Mouse (Mus musculus) midbrain, postnatal 0 days (tissue): ENCODE measurements around the gene Ccdc142. TPM values are rescaled to one million over a fixed set of nuclear protein-coding genes. Genes with fewer than 3 reads are reported as not detected.

Source experiments
- ATAC-seq: fragments of 200-750 bp; cut with Nextera tagmentation; 2 replicates; pipeline ENCODE4 v1.8.0; 2017; ENCODE audit warnings: moderate number of reproducible peaks, mild to moderate bottlenecking, moderate TSS enrichment, moderate library complexity; ENCODE audit not compliant: low FRiP score
- DNase-seq: peaks from one replicate; pipeline ENCODE4 v3.0.0-alpha.2; 2015; ENCODE audit warnings: low spot score
- H3K27ac ChIP-seq: fragments of 300-500 bp; sonication (generic); 2 replicates; pipeline ENCODE4 v1.5.1; 2014; ENCODE audit warnings: low read depth, mild to moderate bottlenecking, low read length, mixed read lengths
- H3K27me3 ChIP-seq: fragments of 300-500 bp; sonication (generic); 2 replicates; pipeline ENCODE4 v1.6.1; 2014; ENCODE audit warnings: low read length, control low read depth, mixed read lengths; ENCODE audit not compliant: insufficient read depth
- H3K36me3 ChIP-seq: fragments of 300-500 bp; sonication (generic); 2 replicates; pipeline ENCODE4 v1.6.1; 2014; ENCODE audit warnings: low read length, control low read depth, mixed read lengths; ENCODE audit not compliant: insufficient read depth
- H3K4me1 ChIP-seq: fragments of 300-500 bp; sonication (generic); 2 replicates; pipeline ENCODE4 v1.6.1; 2014; ENCODE audit warnings: mild to moderate bottlenecking, control low read depth, antibody characterized with exemption, low read length, mixed read lengths; ENCODE audit not compliant: insufficient read depth
- H3K4me2 ChIP-seq: fragments of 300-500 bp; sonication (generic); 2 replicates; pipeline ENCODE4 v1.6.1; 2014; ENCODE audit warnings: low read depth, mild to moderate bottlenecking, low read length, mixed read lengths; ENCODE audit not compliant: poor library complexity, severe bottlenecking
- H3K4me3 ChIP-seq: fragments of 300-500 bp; sonication (generic); 2 replicates; pipeline ENCODE4 v1.5.1; 2014; ENCODE audit warnings: low read depth, mild to moderate bottlenecking, low read length, moderate library complexity
- H3K9ac ChIP-seq: fragments of 300-500 bp; sonication (generic); replicated peaks from 2 replicates; pipeline ENCODE4 v1.6.1; 2014; ENCODE audit warnings: mild to moderate bottlenecking, low read length, moderate library complexity, mixed read lengths; ENCODE audit not compliant: poor library complexity, severe bottlenecking
- H3K9me3 ChIP-seq: fragments of 300-500 bp; sonication (generic); 2 replicates; pipeline ENCODE4 v1.6.1; 2016; ENCODE audit warnings: low read length, control low read depth
- CTCF ChIP-seq: IDR thresholded peaks from 2 replicates; pipeline ENCODE4 v1.5.1; 2016; ENCODE audit warnings: antibody characterized with exemption, mild to moderate bottlenecking
- WGBS: fragments of 180-500 bp; shearing (Covaris S2); extraction: QIAGEN DNeasy Blood & Tissue Kit; methylation state at CpG from one replicate; pipeline ENCODE4 v1.1.7; 2014; 5-methylcytosine and 5-hydroxymethylcytosine counted together
- polyA plus RNA-seq: library from polyadenylated mRNA; unstranded; fragments of >200 nt; fragmentation: Nextera tagmentation; extraction: Ambion mirVana; gene quantifications from 2 replicates; pipeline ENCODE4 v1.2.1, GENCODE M21; 2015
- total RNA-seq: library from RNA; depleted of rRNA; stranded (reverse); fragments of >200 nt; gene quantifications from 2 replicates; pipeline ENCODE4 v1.2.3, GENCODE M21; 2014

The Ccdc142 gene
- total and polyA plus RNA-seq, 2 experiments from 2014 or later = 6.0 to 13.6 TPM

DNA sequence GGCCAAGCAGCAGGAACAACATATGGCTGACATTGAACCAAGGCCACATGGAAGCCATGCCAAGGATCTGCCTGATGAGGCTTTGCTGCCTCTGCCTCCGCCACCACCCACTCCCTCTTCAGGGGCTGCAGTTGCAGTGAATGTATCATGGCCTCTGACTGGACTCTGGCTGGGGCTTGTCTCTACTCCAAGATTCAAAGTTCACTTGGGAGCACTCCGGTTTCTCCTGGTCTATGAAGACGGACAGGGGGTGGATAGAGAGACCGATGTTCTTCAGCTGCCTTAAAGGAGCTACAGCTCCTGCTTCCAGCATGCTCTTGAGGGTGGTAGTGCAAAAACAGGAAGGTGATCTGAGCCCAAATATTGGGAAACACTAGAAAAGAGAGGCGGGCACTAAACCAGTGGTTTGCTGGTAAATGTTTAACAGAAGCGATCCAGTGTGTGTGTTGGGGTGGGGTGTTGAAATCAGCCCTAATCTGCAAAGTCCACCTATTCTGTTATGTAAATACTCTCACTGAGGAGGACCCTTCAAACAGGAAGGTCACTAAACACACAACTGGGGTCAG is 30.2 kb downstream of the Ccdc142 start:
- ATAC-seq (no peak), DNase-seq (no peak)
- no peak overlapping the region for H3K4me3 ChIP-seq
- TF ChIP-seq CTCF = no peak
- no peaks in the 10 kb centered on the region for H3K9me3 ChIP-seq
- no peaks in the 10 kb centered on the region for H3K4me1 ChIP-seq
- no peak overlapping the region for H3K4me2 ChIP-seq
- no peaks in the 10 kb centered on the region; the same call in 1 of the 2 replicates for H3K27me3 ChIP-seq
- WGBS = 76% methylated on average over 6 of the region's 6 CpGs
- no peak overlapping the region for H3K27ac ChIP-seq
- no peak overlapping the region for H3K9ac ChIP-seq
- no peaks in the 10 kb centered on the region for H3K36me3 ChIP-seq

DNA sequence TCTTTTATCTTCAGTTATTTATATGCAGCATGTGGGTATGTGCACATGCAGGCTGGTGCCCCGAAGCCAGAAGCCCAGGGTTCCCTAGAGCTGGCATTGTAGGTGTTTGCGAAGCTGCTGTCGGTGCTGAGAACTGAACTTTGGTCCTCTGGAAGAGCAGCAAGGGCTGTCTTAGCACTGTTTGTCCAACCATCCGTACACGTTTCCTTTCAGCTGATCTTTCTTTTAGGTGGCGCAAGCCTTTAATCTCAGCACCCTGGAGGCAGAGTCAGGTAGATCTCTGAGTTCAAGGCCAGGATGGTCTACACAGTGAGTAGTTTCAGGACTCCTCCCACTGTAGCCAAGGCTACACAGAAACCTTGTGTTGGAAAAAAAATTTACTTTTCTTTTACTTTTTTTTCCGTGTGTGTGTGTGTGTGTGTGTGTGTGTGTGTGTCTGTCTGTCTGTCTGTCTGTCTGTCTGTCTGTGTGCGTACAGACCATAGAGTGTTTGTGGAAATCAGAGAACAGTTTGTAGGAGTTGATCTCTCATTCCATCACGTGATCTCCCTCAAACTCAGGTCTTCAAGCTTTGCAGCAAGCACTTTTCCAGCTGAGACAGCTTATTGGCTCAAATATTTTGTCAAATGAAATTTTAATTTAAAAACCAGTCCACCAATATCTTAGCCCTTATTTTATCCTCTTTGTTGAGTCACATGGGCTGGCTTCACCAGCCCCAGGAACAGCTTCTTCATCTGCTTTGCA is 30.9 kb downstream of the Ccdc142 start:
- H3K27me3 ChIP-seq = peaks cover 4% of the 10 kb centered on the region
- H3K4me1 ChIP-seq = no peaks in the 10 kb centered on the region
- no peak for DNase-seq
- H3K9ac ChIP-seq = no peak overlapping the region
- no peaks in the 10 kb centered on the region for H3K9me3 ChIP-seq
- H3K4me3 ChIP-seq = no peak overlapping the region
- ATAC-seq = no peak
- H3K27ac ChIP-seq = no peak overlapping the region
- TF ChIP-seq CTCF = no peak
- H3K36me3 ChIP-seq = no peaks in the 10 kb centered on the region
- H3K4me2 ChIP-seq = no peak overlapping the region
- 87% methylated on average over 9 of the region's 9 CpGs for WGBS

GRCm38 (mm10) chr6:83134226-83134625 is 32.8 kb downstream of the Ccdc142 start:
- no peak for ATAC-seq
- Histone ChIP-seq H3K27ac (no peak overlapping the region), H3K4me1 (no peaks in the 10 kb centered on the region), H3K36me3 (no peaks in the 10 kb centered on the region), H3K9ac (no peak overlapping the region), H3K4me2 (no peak overlapping the region), H3K9me3 (no peaks in the 10 kb centered on the region), H3K4me3 (no peak overlapping the region), H3K27me3 (peaks cover 7% of the 10 kb centered on the region)
- DNase-seq = no peak
- no peak for TF ChIP-seq CTCF
- 81% methylated on average over 3 of the region's 3 CpGs for WGBS

GRCm38 (mm10) chr6:83134951-83135513 is 33.6 kb downstream of the Ccdc142 start, which contains the start of gene Rtkn:
Gene Rtkn, plus strand, starts transcription at chr6:83135463.
- no peak for TF ChIP-seq CTCF
- no peaks in the 10 kb centered on the region for H3K36me3 ChIP-seq
- 58% methylated on average over 7 of the region's 7 CpGs for WGBS
- H3K9me3 ChIP-seq = no peaks in the 10 kb centered on the region
- no peak for ATAC-seq
- H3K4me3 ChIP-seq = peak within 1 kb of the TSS; percentile 9; the same call in 1 of the 2 replicates
- H3K9ac ChIP-seq = 0 out of 2 replicates have a peak within 1 kb of the TSS, but pooled peaks have one; percentile 24
- peak within 1 kb of the TSS; percentile 51 for H3K4me2 ChIP-seq
- H3K27me3 ChIP-seq = peaks cover 7% of the 10 kb centered on the region
- H3K4me1 ChIP-seq = no peaks in the 10 kb centered on the region
- H3K27ac ChIP-seq = no peak within 1 kb of the TSS
- DNase-seq = no peak

GRCm38 (mm10) chr6:83135571-83136161 is 34.3 kb downstream of the Ccdc142 start:
- DNase-seq (no peak), ATAC-seq (no peak)
- no peak overlapping the region for H3K27ac ChIP-seq
- H3K4me1 ChIP-seq = no peaks in the 10 kb centered on the region
- peak overlapping the region; percentile 51 for H3K4me2 ChIP-seq
- 0 out of 2 replicates have a peak overlapping the region, but pooled peaks have one; percentile 24 for H3K9ac ChIP-seq
- TF ChIP-seq CTCF = no peak
- peaks cover 7% of the 10 kb centered on the region for H3K27me3 ChIP-seq
- WGBS = 6% methylated on average over 37 of the region's 37 CpGs
- peak overlapping the region; percentile 9; the same call in 1 of the 2 replicates for H3K4me3 ChIP-seq
- no peaks in the 10 kb centered on the region for H3K9me3 ChIP-seq
- H3K36me3 ChIP-seq = no peaks in the 10 kb centered on the region
